Mouse (Mus musculus): ENCODE measurements around the gene Hc.

Hc gene

DNA sequence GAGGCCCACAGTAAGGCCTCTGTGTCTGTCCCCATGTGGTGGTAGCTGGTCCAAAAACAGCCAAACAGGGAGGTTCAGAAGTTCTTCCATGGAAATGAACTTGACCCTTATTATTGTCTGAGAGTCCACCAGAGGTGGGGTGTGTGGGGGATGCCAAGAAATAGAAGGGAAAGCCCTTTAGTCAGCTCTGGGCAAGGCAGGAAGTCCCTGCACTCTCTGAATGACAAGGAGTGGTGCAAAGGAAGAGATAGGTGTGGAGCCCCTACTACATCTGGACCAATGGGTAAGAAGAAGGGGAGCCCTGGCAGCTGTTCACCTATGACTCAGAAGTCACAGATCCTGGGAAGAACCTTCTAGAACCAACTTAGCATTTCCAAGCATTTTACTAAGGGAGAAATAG, 106.9 kb downstream of the Hc start:
- DNase-seq (ENCODE audit: low spot score in 2 of 2): no peak

DNA sequence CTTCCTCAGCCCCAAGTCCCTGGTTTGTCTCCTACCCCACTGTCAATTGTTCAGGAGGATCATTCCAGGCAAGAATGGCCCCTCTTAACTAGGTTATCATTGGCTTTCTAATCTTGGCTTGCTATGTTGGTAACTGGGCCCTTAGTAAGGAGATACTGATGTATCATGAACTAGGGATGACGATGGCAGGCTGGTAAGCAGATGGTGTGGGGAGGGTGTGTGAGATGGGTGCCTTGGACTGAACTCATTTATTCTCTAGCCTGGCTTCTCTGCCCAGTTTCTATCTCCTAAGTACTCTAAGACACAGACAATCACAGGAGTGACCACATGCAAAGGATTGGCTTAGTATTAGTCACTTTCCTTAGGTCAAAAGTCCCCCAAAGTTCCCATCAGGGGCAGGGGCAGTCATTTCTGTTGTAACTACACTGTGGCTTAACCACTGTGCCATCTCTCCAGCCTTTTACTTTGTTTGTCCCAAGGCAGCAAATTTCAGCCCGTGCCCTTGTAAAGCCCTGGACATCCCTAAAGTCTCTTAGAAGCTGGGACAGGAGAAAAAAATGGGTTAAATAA, 107.6 kb downstream of the Hc start:
- DNase-seq (ENCODE audit: low spot score in 2 of 2): no peak

DNA sequence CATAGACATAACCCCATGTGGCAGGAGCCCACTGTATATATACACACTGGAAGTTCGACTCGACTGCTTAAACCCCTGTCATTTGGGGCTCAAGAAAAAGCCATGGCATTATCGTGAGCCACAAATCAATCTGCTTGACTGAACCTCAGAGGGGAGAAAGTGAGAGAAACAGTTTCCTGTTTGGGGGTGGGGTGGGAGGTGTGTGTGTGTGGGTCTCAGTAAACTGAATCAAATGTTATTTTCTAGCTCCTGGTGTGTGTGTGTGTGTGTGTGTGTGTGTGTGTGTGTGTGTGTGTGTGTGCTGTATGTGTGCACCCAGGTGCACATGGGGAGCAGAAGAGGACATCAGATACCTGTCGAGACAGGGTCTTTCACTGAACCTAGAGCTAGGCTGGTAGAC, 108.2 kb downstream of the Hc start:
- no peak for DNase-seq (ENCODE audit: low spot score in 2 of 2)

DNA sequence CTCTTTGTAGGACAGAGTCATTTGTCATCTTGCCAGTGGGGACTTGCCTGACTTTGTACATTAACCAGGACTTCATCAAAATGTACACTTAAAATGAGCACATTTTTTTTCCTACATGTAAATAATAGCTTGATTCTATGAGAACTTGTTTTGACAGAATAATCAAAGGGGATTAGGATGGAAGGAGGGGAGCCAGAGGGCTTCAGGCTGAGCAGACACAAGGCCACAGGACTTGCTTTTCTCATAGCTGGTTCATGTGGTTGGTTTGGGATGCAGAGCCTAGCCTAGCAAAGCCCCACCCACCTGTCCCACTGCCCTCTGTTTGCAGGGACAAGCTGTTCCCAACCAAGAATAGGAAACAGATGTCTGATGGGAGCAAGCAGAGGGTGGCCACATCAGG, 109.8 kb downstream of the Hc start:
- no peak for DNase-seq (ENCODE audit: low spot score in 2 of 2)

DNA sequence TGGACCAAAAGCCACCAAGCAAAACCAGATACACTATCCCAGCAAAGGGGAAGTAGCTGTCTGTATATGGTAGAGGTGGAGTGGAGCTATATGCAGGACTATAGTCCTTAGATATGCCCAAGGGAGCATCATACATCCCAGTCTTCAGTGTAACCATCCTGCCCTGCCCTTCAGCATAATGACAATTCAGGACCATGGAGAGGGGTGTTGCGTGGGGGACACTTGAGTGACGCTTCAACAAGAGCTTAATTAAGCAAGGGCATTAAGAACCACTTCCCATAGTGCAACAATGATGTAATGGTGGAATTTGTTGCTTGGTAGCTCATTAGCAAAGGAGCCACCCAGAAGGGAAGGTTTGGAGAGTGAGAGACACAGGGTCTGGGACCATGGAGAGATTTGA, 112.6 kb downstream of the Hc start:
- no peak for DNase-seq (ENCODE audit: low spot score in 2 of 2)

DNA sequence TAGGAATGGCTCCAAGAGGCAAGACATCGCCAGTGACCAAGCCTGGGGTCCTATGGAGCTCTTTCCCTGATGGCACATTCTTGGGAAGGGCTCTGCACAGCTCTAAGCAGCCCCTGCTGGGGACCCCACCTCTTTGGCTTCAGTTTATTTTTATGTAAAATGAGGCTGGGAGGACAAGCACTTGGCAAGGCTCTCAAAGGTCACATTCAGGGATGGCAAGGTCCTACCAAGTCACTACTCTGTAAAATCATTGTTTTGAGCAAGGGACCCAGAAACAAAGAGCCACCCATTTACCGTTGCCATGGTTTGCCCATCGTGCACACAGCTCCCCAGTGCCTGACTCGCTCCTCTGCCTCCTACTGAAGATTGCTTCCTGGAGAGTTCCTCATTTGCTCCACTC, 115.2 kb downstream of the Hc start:
- DNase-seq (ENCODE audit: low spot score in 2 of 2): no peak

DNA sequence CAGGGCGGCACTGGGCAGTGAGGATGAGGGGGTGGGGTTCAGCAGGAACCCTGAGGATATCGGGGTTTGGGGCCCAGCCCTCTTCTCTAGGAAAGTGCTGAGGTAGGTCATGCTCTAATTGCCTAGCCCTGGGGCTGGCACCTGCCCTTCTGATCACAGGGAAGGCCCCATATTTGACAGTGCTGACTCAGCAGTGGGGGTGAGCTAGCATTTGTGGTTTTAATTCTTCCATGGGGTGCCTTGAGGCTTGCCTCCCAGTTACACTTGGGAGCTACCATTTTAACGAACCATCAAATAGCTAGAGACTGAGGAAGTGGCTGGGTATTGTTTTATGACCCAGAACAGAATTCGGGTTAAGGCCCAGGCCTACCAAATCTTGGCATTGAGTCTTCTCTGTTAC, 115.7 kb downstream of the Hc start:
- no peak for DNase-seq (ENCODE audit: low spot score in 2 of 2)

DNA sequence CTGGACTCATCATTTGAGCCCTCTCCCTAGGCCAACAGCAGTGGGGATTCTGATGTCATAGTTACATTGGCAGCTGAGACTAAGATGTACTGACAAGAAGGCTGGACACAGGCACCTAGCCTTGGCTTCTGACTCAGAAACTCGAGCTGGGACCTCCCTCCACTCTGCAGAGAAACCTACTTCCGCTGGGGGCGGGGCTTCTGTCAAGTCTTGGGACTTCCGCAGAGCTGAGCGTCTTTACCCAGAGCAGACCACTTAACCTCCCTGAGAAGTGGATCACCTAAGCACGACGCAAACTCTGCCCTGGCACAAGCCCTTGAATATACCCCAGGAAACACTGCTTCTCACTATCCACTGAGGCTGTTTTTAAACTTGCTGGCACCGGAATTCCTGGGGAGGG, 116.5 kb downstream of the Hc start:
- DNase-seq (ENCODE audit: low spot score in 2 of 2): peak; percentile 66 to 75

DNA sequence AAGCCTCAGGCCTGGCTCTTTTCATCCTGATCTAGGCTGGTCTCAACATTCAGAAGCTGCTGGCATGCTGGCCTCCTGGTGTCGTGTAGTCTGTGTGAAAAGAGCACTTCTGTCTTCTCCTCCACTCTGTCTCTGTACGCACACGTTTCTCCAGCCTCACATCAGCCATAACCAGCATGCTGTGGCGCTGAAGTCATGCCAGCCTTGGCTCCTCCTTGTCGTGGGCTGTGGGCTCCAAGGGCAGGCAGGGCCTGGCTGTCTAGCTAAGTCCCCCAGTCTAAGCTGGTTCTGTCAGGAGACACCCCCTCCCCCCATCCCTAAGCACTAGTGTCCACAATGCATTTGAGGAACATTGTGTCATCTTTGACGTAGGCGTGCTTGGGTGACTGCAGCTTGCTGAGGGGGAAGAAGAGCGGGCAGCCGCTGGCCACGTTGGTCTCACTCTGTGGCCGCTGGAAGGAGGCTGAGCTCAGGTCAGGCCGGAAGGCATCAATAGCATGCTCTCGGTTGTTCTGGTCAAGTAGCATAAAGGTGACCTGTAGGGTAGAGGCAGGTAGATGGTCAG, 117.6 kb downstream of the Hc start:
- no peak for DNase-seq (ENCODE audit: low spot score in 2 of 2)

DNA sequence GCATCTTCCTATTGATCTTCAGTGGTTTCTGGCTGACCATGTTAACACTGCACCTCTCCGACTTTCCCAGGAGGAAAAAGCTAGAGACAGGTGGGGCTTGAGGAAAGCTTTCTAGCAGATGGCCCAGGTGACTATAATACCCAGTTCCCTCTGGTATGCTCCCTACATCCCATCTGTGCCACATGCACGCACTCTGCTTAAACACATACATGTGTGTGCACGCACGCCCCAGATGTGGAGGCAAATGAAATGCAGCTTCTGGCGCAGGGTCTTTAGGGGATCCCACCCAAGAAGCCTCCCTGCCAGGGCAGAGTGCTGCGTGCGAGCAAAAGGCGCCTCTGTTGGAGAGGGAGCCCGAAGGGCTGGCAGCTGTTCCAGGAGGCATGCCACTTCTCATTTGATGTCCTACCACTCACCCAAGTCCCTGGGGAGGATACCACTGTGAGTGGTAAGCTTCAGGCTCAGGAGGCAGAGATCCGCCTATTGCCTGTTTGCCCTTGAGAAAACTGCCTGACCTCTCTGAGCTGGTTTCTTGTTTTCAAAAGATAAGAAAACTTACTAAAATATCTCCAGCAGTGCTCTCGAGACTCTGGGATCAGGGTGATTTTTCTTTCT, 120.1 kb downstream of the Hc start:
- DNase-seq (ENCODE audit: low spot score in 2 of 2): no peak

DNA sequence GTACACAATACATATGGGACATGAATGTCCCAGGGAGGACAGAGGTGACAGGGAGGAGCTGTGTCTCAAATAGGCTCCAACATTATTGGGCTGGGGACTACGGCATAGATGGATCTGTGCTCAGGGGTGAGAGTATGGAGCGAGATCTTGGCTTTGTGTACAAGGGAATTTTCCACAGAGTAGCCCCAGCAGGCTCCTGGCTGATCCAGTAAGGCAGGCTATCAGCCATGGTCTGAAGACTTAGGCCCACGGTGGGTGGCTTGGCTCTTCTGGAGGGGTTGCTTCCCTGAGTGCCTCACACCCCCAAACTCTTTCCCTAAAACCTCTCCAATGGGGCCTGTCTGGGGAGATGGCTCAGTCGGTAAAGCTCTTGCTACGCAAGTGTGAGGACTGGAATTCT, 121.0 kb downstream of the Hc start:
- no peak for DNase-seq (ENCODE audit: low spot score in 2 of 2)

DNA sequence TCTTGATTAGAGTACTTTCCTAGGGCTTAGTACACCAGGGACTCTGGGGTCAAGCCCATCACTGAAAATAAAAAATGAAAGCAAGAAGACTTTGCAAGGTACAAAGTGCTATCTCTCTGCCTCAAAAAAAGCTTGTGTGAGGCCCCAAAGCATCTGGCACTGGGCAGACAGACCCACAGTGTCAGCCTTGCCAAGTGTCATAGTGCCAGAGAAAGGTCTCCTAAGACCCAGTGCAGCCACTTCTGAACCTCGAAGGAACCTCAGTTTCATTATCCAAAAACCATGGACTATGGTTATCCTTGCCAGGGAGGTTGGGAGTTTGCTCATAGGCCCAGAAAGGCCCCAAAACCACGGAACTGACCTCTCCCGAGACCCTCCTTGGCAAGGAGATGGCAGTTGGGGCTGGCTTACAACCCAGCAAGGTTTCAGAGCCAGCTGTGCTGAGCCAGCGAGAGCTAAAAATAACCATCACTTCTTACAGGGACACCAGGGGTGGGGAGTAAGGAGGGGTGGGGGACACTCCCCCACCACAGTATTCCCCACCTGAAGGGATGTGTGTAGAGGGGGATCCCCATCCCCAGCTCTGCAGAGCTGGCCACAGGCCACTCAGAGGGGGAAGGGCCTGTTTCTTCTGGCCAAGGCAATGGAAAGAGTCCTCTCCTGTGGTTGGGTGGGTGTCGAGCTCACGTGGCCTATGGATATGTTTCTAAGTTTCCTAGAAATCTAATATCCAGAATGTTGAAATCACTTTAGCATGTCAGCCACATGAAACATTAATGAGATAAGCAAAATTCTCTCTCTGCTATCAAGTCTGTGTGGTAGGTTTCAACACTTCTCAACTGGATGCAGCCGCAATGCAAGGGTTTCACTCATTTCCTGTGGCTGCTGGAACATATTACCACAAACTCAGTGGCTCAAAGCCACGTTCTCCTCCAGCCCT, 122.7 kb downstream of the Hc start:
- DNase-seq (ENCODE audit: low spot score in 2 of 2): no peak

DNA sequence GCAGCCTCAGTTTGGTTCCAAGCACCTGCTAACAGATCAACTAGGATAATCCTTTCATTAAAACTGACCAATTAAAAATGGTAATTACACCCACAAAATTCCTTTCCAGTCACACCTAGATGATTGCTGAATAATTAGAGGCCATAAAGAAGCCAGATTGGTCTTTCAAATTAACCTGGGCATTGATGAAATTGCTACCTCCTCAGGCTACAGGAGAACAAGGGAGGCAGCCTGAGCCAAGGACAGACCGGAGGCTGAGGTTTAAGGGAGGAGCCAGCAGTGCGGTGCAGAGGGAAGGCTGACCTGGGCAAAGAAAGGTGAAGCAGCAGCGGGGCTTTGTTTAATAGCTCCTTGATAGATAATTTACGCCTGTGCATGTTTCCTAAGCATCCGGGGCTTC, 123.8 kb downstream of the Hc start:
- DNase-seq (ENCODE audit: low spot score in 2 of 2): no peak

All from spleen, postnatal 14 days (tissue).